Mouse (Mus musculus) liver, embryonic 11.5 days (tissue): Measurements from ENCODE around the gene Lingo2. TPM values are rescaled to one million over a fixed set of nuclear protein-coding genes. Genes with fewer than 3 reads are reported as not detected.

Experiments used
- ATAC-seq: fragments of 200-750 bp; cut with Nextera tagmentation; replicated peaks from 2 replicates; pipeline ENCODE4 v1.8.0; 2017; ENCODE audit warnings: moderate number of reproducible peaks, mild to moderate bottlenecking, moderate TSS enrichment, moderate library complexity; ENCODE audit not compliant: low FRiP score
- DNase-seq: peaks from one replicate; pipeline ENCODE4 v3.0.0-alpha.2; 2017; ENCODE audit warnings: low spot score
- H3K27ac ChIP-seq: fragments of 300-500 bp; sonication (generic); 2 replicates; pipeline ENCODE4 v1.5.1; 2014; ENCODE audit warnings: mild to moderate bottlenecking, low read depth, low read length, control low read depth
- H3K27me3 ChIP-seq: fragments of 300-500 bp; sonication (generic); replicated peaks from 2 replicates; pipeline ENCODE4 v1.6.1; 2014; ENCODE audit warnings: low read length, mixed read lengths; ENCODE audit not compliant: control insufficient read depth, insufficient read depth
- H3K36me3 ChIP-seq: fragments of 300-500 bp; sonication (generic); 2 replicates; pipeline ENCODE4 v1.6.1; 2014; ENCODE audit warnings: mild to moderate bottlenecking, low read length, moderate library complexity, mixed read lengths; ENCODE audit not compliant: control insufficient read depth, insufficient read depth
- H3K4me1 ChIP-seq: fragments of 300-500 bp; sonication (generic); replicated peaks from 2 replicates; pipeline ENCODE4 v1.6.1; 2014; ENCODE audit warnings: low read length, mixed read lengths; ENCODE audit not compliant: control insufficient read depth, insufficient read depth
- H3K4me2 ChIP-seq: fragments of 300-500 bp; sonication (generic); 2 replicates; pipeline ENCODE4 v1.6.1; 2014; ENCODE audit warnings: mild to moderate bottlenecking, control low read depth, moderate library complexity
- H3K4me3 ChIP-seq: fragments of 300-500 bp; sonication (generic); 2 replicates; pipeline ENCODE4 v1.5.1; 2014; ENCODE audit warnings: low read depth, low read length, control low read depth
- H3K9ac ChIP-seq: fragments of 300-500 bp; sonication (generic); 2 replicates; pipeline ENCODE4 v1.6.1; 2014; ENCODE audit warnings: low read depth, low read length, control low read depth
- H3K9me3 ChIP-seq: fragments of 300-500 bp; sonication (generic); 2 replicates; pipeline ENCODE4 v1.6.1; 2016; ENCODE audit warnings: low read length, inconsistent platforms, mixed read lengths; ENCODE audit not compliant: control insufficient read depth
- WGBS: fragments of 180-500 bp; shearing (Covaris S2); extraction: QIAGEN DNeasy Blood & Tissue Kit; methylation state at CpG from one replicate; pipeline ENCODE4 v1.1.7; 2014; 5-methylcytosine and 5-hydroxymethylcytosine counted together
- polyA plus RNA-seq: library from polyadenylated mRNA; unstranded; fragments of >200 nt; fragmentation: Nextera tagmentation; extraction: Ambion mirVana; gene quantifications from 2 replicates; pipeline ENCODE4 v1.2.1, GENCODE M21; 2014

Gene Lingo2
- polyA plus RNA-seq, 1 experiment from 2014 or later: 0.18 TPM

GRCm38 (mm10) chr4:35897769-35898564, 1053.6 kb downstream of the Lingo2 start:
- no peaks in the 10 kb centered on the region for H3K4me1 ChIP-seq
- 63% methylated on average over 1 of the region's 1 CpGs for WGBS
- no peak overlapping the region for H3K4me3 ChIP-seq
- no peaks in the 10 kb centered on the region for H3K9me3 ChIP-seq
- H3K36me3 ChIP-seq: no peaks in the 10 kb centered on the region
- no peak overlapping the region for H3K9ac ChIP-seq
- no peaks in the 10 kb centered on the region for H3K27me3 ChIP-seq
- ATAC-seq (no peak), DNase-seq (no peak)
- H3K4me2 ChIP-seq: no peak overlapping the region
- no peak overlapping the region for H3K27ac ChIP-seq

GRCm38 (mm10) chr4:35885591-35886542, 1065.7 kb downstream of the Lingo2 start:
- WGBS: 68% methylated on average over 5 of the region's 5 CpGs
- Histone ChIP-seq H3K9ac (no peak overlapping the region), H3K4me1 (no peaks in the 10 kb centered on the region), H3K27ac (no peak overlapping the region), H3K4me2 (no peak overlapping the region), H3K27me3 (no peaks in the 10 kb centered on the region), H3K4me3 (no peak overlapping the region), H3K36me3 (no peaks in the 10 kb centered on the region), H3K9me3 (no peaks in the 10 kb centered on the region)
- no peak for DNase-seq
- ATAC-seq: no peak

GRCm38 (mm10) chr4:35884946-35885460, 1066.5 kb downstream of the Lingo2 start:
- no peak for ATAC-seq
- no peak overlapping the region for H3K4me2 ChIP-seq
- DNase-seq: no peak
- H3K9me3 ChIP-seq: no peaks in the 10 kb centered on the region
- no peak overlapping the region for H3K9ac ChIP-seq
- no peak overlapping the region for H3K4me3 ChIP-seq
- no peaks in the 10 kb centered on the region for H3K27me3 ChIP-seq
- no peaks in the 10 kb centered on the region for H3K36me3 ChIP-seq
- WGBS: 44% methylated on average over 3 of the region's 3 CpGs
- H3K4me1 ChIP-seq: no peaks in the 10 kb centered on the region
- H3K27ac ChIP-seq: no peak overlapping the region

GRCm38 (mm10) chr4:35846518-35846917, 1105.0 kb downstream of the Lingo2 start:
- 61% methylated on average over 1 of the region's 1 CpGs for WGBS
- H3K36me3 ChIP-seq: no peaks in the 10 kb centered on the region
- H3K4me3 ChIP-seq: no peak overlapping the region
- no peaks in the 10 kb centered on the region for H3K27me3 ChIP-seq
- no peak overlapping the region for H3K27ac ChIP-seq
- DNase-seq: no peak
- H3K9me3 ChIP-seq: no peaks in the 10 kb centered on the region
- no peak for ATAC-seq
- no peak overlapping the region for H3K9ac ChIP-seq
- no peaks in the 10 kb centered on the region for H3K4me1 ChIP-seq
- no peak overlapping the region for H3K4me2 ChIP-seq

- ATAC-seq (no peak), DNase-seq (no peak)
- no peaks in the 10 kb centered on the region for H3K4me1 ChIP-seq
- no peak overlapping the region for H3K4me3 ChIP-seq
- 77% methylated on average over 7 of the region's 7 CpGs for WGBS
- H3K9me3 ChIP-seq: no peaks in the 10 kb centered on the region
- H3K9ac ChIP-seq: no peak overlapping the region
- H3K27ac ChIP-seq: no peak overlapping the region
- no peak overlapping the region for H3K4me2 ChIP-seq
- no peaks in the 10 kb centered on the region for H3K27me3 ChIP-seq
- H3K36me3 ChIP-seq: no peaks in the 10 kb centered on the region
Measured at GRCm38 (mm10) chr4:35845140-35845539, 1106.4 kb downstream of the Lingo2 start.

GRCm38 (mm10) chr4:35844518-35844917, 1107.0 kb downstream of the Lingo2 start:
- Histone ChIP-seq H3K27me3 (no peaks in the 10 kb centered on the region), H3K4me2 (no peak overlapping the region), H3K9me3 (no peaks in the 10 kb centered on the region), H3K4me3 (no peak overlapping the region), H3K4me1 (no peaks in the 10 kb centered on the region), H3K36me3 (no peaks in the 10 kb centered on the region), H3K27ac (no peak overlapping the region), H3K9ac (no peak overlapping the region)
- 81% methylated on average over 6 of the region's 6 CpGs for WGBS
- DNase-seq: no peak
- ATAC-seq: no peak

GRCm38 (mm10) chr4:35823322-35823870, 1128.2 kb downstream of the Lingo2 start:
- no peak for ATAC-seq
- no peak overlapping the region for H3K4me2 ChIP-seq
- DNase-seq: no peak
- H3K4me3 ChIP-seq: no peak overlapping the region
- no peak overlapping the region for H3K9ac ChIP-seq
- no peak overlapping the region for H3K27ac ChIP-seq
- H3K36me3 ChIP-seq: no peaks in the 10 kb centered on the region
- 86% methylated on average over 7 of the region's 7 CpGs for WGBS
- no peaks in the 10 kb centered on the region for H3K9me3 ChIP-seq
- H3K4me1 ChIP-seq: no peaks in the 10 kb centered on the region
- no peaks in the 10 kb centered on the region for H3K27me3 ChIP-seq

GRCm38 (mm10) chr4:35820701-35821100, 1130.8 kb downstream of the Lingo2 start:
- Histone ChIP-seq H3K27me3 (no peaks in the 10 kb centered on the region), H3K36me3 (no peaks in the 10 kb centered on the region), H3K27ac (no peak overlapping the region), H3K9ac (no peak overlapping the region), H3K9me3 (no peaks in the 10 kb centered on the region), H3K4me3 (no peak overlapping the region), H3K4me1 (no peaks in the 10 kb centered on the region), H3K4me2 (no peak overlapping the region)
- no peak for DNase-seq
- no peak for ATAC-seq
- 85% methylated on average over 1 of the region's 1 CpGs for WGBS
